Mouse (Mus musculus) C2C12 (cell line): Measurements from ENCODE around the gene Ap3b1.

Experiments used
- CEBPB ChIP-seq: IDR thresholded peaks from one replicate; pipeline ENCODE4 v1.6.1; 2011; ENCODE audit warnings: low read depth, mild to moderate bottlenecking, control low read depth, moderate library complexity
- CTCF ChIP-seq: IDR thresholded peaks from one replicate; pipeline ENCODE4 v1.5.1; 2011; ENCODE audit not compliant: control insufficient read depth, insufficient read depth, insufficient read length
- FOSL1 ChIP-seq: IDR thresholded peaks from one replicate; pipeline ENCODE4 v1.8.0; 2011; ENCODE audit warnings: mild to moderate bottlenecking, low read length; ENCODE audit not compliant: poor library complexity, insufficient read depth, severe bottlenecking
- MAX ChIP-seq: IDR thresholded peaks from one replicate; pipeline ENCODE4 v1.6.1; 2011; ENCODE audit warnings: mild to moderate bottlenecking, control low read depth
- MYOD1 ChIP-seq: IDR thresholded peaks from one replicate; pipeline ENCODE4 v1.6.1; 2011; ENCODE audit warnings: low read depth; ENCODE audit not compliant: control insufficient read depth, insufficient read length
- MYOG ChIP-seq: IDR thresholded peaks from one replicate; pipeline ENCODE4 v1.6.1; 2011; ENCODE audit not compliant: control insufficient read depth, insufficient read length; ENCODE audit errors: extremely low read depth
- USF1 ChIP-seq: IDR thresholded peaks from one replicate; pipeline ENCODE4 v1.6.1; 2011; ENCODE audit warnings: low read depth, mild to moderate bottlenecking, control low read depth, moderate library complexity

GRCm38 (mm10) chr13:94392282-94392681, 33.5 kb downstream of the Ap3b1 start:
- no peak for TF ChIP-seq CTCF
- TF ChIP-seq USF1 = no peak
- TF ChIP-seq CEBPB = no peak
- no peak for TF ChIP-seq FOSL1
- no peak for TF ChIP-seq MYOD1
- no peak for TF ChIP-seq MYOG
- no peak for TF ChIP-seq MAX
